Mouse (Mus musculus) CD4-positive, CD25-positive, alpha-beta regulatory T cell, adult 4 months (primary cell): ENCODE data around the gene Stat6. TPM values are rescaled to one million over a fixed set of nuclear protein-coding genes. Genes with fewer than 3 reads are reported as not detected.
"Not testable (repeated sequence)": the region's sequence is repeated elsewhere in the genome, so short reads cannot be mapped to it uniquely, and the experiment has no call there.

ENCODE experiments used
- ATAC-seq: one replicate; pipeline ENCODE4 v1.8.0; 2017
- polyA plus RNA-seq, 2 experiments: library from polyadenylated mRNA; unstranded; fragments of 100-300 nt; shearing (Covaris generic); gene quantifications; one replicate each; pipeline ENCODE4 v1.2.1; 2017

The Stat6 gene
- polyA plus RNA-seq, 2 experiments from 2014 or later, result 173 to 320 TPM

DNA sequence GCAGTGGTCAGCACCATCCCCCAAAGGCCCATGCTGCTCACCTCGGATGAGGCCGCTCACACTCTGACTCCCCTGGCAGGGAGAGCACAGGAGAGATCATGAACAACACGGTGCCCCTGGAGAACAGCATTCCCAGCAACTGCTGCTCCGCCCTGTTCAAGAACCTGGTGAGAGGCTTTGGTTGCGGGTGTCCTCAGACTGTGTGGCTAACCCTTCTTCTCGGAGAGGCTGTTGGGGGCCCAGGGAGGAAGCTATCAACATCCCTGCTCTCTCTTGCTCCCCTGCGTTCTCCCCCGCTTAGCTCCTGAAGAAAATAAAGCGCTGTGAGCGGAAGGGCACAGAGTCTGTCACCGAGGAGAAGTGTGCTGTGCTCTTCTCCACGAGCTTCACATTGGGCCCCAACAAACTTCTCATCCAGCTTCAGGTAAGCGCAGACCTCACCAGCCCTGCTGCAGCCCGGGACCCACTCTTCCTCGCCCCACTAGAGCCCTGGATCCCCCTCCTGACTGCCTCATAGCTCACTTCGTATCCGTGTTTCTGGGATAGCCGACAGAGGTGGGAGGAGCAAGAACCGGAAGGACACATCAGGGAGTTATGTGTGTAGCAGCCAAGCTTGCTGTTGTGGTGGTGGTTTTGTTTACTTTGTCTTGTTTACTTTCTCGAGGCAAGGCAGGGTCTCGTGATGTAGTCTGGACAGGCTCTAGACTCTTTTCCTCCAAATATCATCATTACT lies 10.3 kb downstream of the Stat6 start:
- ATAC-seq, result no peak

- ATAC-seq, result no peak
Observed at GRCm38 (mm10) chr10:127654970-127655579, 12.3 kb downstream of the Stat6 start.

DNA sequence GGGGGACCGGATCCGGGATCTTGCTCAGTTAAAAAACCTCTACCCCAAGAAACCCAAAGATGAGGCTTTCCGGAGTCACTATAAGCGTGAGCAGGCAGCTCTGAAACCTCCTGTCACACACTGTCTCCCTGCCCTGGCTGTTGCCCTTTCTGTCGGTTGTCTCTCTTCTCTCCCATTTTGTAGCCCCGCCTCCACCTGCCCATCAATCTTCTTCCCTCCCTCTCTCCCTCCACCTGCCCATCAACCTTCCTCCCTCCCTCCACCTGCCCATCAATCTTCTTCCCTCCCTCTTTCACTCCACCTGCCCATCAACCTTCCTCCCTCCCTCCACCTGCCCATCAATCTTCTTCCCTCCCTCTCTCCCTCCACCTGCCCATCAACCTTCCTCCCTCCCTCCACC lies 14.8 kb downstream of the Stat6 start:
- not testable (repeated sequence) for ATAC-seq

GRCm38 (mm10) chr10:127658076-127658475 lies 15.3 kb downstream of the Stat6 start:
- ATAC-seq, result peak; percentile 42

GRCm38 (mm10) chr10:127659551-127659950 lies 16.8 kb downstream of the Stat6 start:
- no peak for ATAC-seq

GRCm38 (mm10) chr10:127661291-127661914 lies 18.6 kb downstream of the Stat6 start:
- ATAC-seq, result no peak

- ATAC-seq, result peak; percentile 64
Observed at GRCm38 (mm10) chr10:127661915-127662663, 19.3 kb downstream of the Stat6 start.

DNA sequence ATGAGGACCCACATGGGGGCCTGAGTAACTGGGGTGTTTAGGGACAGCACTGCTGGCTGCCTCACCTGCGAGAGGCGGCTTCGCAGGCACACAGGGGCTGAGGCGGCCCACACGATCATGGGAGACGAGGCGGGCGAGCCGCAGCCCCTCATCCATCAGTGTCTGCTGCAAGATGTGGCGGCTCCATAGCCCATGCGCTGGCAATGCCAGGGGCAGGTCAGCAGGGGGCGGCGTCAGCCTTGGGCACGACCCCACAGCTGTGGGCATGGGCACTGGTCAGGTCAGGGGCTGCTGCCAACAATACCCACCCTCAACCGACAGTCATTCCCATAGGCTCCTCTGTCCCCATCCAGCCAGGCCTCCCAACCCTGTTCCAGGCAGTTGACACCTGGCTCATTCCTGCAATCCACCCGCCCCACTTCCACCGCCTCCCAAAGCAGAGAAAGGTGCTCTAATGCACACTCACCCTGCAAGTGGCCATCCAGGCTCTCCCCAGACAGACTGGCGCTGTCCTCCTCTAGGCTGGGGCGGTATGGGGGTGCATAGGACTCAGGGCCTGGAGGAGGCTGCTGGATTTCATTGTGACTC lies 20.0 kb downstream of the Stat6 start:
- ATAC-seq, result no peak

DNA sequence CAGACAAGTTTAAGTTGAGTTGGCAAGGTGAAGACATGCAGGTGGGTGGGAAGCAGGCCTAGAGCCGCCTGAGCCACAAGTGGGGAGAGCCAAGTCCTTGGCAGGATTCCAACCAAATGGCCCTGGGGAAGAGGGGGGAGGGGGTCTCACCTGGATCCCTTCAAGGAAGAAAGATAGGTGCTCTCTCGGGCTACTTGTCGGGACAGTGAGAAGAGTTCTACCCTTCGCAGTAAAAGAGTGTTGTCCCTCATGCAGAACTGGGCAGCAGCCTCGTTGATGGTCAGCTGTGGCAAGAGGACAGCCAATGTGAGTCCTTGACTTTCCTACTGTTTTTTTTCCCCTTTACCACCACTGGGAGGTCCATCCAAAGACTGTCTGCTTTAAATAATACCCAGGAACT lies 20.8 kb downstream of the Stat6 start:
- no peak for ATAC-seq

DNA sequence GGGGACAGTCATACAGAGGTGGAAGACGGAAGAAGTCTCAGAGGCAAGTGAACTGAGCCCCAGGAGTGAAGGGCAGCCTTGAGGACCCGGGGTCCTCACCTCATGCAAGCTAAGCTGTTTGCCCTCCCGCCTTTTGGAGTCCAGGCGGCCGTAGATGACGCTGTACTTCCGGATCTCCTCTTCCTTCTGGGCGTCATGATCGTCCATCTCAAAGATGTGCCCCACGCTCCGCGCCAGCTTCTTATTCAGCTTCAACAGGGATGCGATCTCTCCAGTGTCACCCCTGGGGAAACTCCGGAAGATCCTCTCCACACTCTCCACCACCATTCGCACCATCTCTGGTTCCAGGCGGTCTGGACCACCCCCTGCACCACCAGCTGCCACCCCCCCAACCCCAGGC lies 21.4 kb downstream of the Stat6 start:
- no peak for ATAC-seq

DNA sequence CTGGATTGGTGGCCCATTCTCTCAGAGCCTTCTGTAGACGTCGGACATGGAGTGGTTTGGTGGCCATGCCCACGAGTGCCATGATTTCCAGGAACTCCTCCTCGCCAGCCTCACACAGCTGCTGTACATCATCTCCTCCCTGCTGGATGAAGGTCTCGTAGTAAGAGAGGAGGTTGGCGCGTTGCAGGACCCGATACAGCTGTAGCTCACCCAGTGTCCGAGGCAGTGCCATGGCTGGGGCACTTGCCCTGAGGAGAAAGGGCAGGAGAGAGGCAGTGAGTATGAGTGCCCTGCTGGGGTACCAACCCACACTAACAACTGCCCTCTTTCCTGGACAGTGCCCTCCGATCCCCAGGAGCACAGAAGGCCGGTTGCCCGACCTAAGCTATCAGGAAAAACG lies 22.1 kb downstream of the Stat6 start:
- ATAC-seq, result no peak

DNA sequence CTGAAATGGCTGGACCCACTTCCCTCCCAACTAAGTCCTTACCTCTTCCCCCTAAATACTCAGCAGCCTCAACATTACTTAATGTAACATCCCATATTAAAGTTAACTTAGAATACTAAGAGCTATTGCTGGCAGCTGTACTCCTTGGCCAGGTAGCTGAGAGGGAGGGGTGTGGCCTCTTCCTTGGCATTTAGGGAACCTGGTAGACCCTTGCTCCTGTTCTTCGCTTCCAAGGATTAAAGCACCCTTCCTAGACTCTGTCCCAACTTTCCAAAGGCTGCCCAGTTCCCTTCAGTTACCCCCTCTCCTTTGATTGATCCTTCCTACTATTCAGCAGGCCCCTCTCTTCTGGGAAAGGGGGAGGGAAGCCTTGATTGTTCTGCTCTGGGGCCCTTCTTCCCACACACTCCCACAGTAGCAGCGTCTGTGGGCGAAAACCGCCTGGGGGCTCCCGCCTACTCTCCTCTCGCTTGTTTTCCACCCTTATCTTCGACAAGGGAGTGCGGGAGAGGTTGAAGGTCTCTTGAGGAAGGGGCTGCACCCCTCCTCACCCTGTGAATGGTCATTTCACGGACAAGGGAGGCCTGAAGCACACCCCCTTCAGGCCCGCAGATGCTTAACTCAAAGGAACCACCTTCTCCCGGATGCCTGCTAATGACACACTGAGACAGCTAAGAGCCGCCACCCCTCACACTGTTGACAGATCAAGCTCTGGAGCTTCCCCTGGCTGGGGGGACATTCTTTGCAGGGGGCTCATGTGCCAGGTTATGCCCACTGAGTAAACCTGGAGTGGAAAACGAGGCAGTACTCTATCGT lies 22.8 kb downstream of the Stat6 start:
- ATAC-seq, result no peak

GRCm38 (mm10) chr10:127666501-127667268 lies 23.9 kb downstream of the Stat6 start, which contains the start of gene Nemp1:
Gene Nemp1, plus strand, starts transcription at chr10:127666901.
- ATAC-seq, result peak; percentile 40

GRCm38 (mm10) chr10:127667269-127668092 lies 24.7 kb downstream of the Stat6 start:
- ATAC-seq, result peak; percentile 42

GRCm38 (mm10) chr10:127668093-127669050 lies 25.6 kb downstream of the Stat6 start, which contains the start of gene Nab2:
Gene Nab2, minus strand, starts transcription at chr10:127668568.
- peak; percentile 50 for ATAC-seq

DNA sequence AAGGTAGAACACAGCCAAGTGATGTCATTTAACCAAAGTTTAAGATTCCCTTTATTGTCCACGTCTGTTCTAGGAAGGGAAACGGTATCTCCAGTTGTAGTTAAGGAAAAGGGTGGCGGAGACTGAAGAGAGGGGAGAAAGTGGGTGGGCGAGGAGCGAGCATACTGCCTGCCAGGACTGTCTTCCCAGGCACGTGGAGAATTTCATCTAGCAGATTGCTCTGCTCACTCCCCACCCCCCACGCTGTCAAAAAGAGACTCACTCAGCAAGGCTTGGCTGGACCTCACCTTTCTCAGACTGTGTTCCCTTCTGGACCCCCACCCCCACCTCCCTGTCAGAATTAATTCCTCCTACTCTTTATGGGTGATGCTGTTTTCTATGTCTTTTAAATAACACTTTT lies 26.4 kb downstream of the Stat6 start:
- no peak for ATAC-seq

GRCm38 (mm10) chr10:127670185-127670584 lies 27.4 kb downstream of the Stat6 start:
- no peak for ATAC-seq

GRCm38 (mm10) chr10:127671276-127671675 lies 28.5 kb downstream of the Stat6 start:
- no peak for ATAC-seq
